Comparison of ENCODE assay signal across 25 mouse cellular contexts in the genomic region with DNA sequence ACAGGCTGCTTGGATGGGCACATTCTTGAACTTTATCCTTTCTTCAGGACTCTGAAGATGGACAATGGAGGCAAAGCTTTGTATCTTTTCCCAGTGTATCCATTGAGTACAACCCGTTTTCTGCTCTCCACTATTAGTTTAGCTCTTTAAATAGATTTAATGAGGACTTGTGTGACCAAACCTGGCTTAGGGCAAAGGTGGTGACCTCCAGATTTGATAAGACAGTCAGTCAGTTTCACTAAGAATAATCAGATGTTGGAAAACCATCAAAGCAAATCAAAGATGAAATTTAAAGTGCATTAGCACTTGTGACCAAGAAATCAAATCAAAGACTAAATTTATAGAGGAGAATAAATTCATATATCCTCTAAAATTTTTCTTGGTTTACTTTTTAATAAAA. TPM values are rescaled to one million over a fixed set of nuclear protein-coding genes. Genes with fewer than 3 reads are reported as not detected.
"Had no signal": no experiment of that assay in that cellular context is flagged by ENCODE, and none has a peak within 500 bp of the region (broad histone marks: within the 10 kb centered on the region; RNA-seq: fewer than 3 reads in every experiment).

No protein-coding gene starts in this region.

- H3K9me3 ChIP-seq: intestine, embryonic 15.5 days; kidney, embryonic 15.5 days; limb, embryonic 10.5 days; limb, embryonic 13.5 days; lung, embryonic 15.5 days; megakaryocyte, embryonic 14.5 days; midbrain, embryonic 10.5 days; midbrain, embryonic 13.5 days; neural tube, embryonic 13.5 days; stomach, embryonic 15.5 days had no signal

- H3K27ac ChIP-seq: intestine, embryonic 15.5 days; kidney, embryonic 15.5 days; limb, embryonic 10.5 days; limb, embryonic 13.5 days; lung, embryonic 15.5 days; midbrain, embryonic 10.5 days; midbrain, embryonic 13.5 days; neural tube, embryonic 13.5 days; stomach, embryonic 15.5 days had no signal

- H3K4me2 ChIP-seq: intestine, embryonic 15.5 days; kidney, embryonic 15.5 days; limb, embryonic 13.5 days; lung, embryonic 15.5 days; midbrain, embryonic 13.5 days; neural tube, embryonic 13.5 days; stomach, embryonic 15.5 days had no signal

- H3K9ac ChIP-seq: intestine, embryonic 15.5 days; kidney, embryonic 15.5 days; limb, embryonic 13.5 days; lung, embryonic 15.5 days; midbrain, embryonic 13.5 days; neural tube, embryonic 13.5 days; stomach, embryonic 15.5 days had no signal

- DNase-seq: kidney, adult 11 months; kidney, adult 8-10 months; kidney, postnatal 10 days; kidney, postnatal 36 days; lung, adult 18-20 months; lung, postnatal 10 days; lung, postnatal 36 days; right cerebral cortex, adult 18-20 months; right cerebral cortex, postnatal 14 days; right cerebral cortex, postnatal 4 days; thymus, postnatal 25 days had no signal

- H3K27me3 ChIP-seq: intestine, embryonic 15.5 days; kidney, embryonic 15.5 days; limb, embryonic 13.5 days; lung, embryonic 15.5 days; megakaryocyte, embryonic 14.5 days; midbrain, embryonic 13.5 days; neural tube, embryonic 13.5 days; stomach, embryonic 15.5 days had no signal

- H3K4me3 ChIP-seq: intestine, embryonic 15.5 days; kidney, embryonic 15.5 days; limb, embryonic 10.5 days; limb, embryonic 13.5 days; lung, embryonic 15.5 days; megakaryocyte, embryonic 14.5 days; midbrain, embryonic 10.5 days; midbrain, embryonic 13.5 days; myocyte; neural tube, embryonic 13.5 days; stomach, embryonic 15.5 days had no signal

- H3K36me3 ChIP-seq: intestine, embryonic 15.5 days; kidney, embryonic 15.5 days; limb, embryonic 10.5 days; limb, embryonic 13.5 days; lung, embryonic 15.5 days; midbrain, embryonic 10.5 days; midbrain, embryonic 13.5 days; neural tube, embryonic 13.5 days; stomach, embryonic 15.5 days had no signal

- H3K4me1 ChIP-seq: intestine, embryonic 15.5 days; kidney, embryonic 15.5 days; limb, embryonic 10.5 days; limb, embryonic 13.5 days; lung, embryonic 15.5 days; midbrain, embryonic 10.5 days; stomach, embryonic 15.5 days had no signal

- ATAC-seq: intestine, embryonic 15.5 days; midbrain, embryonic 13.5 days; midbrain, embryonic 16.5 days had no signal

RNA-seq across cellular contexts. Expression of a gene that starts 1.7 kb away (rescaled TPM):
- total RNA-seq: monocyte, adult 5-6 weeks; neutrophil, adult 5-6 weeks had no signal
